Mouse (Mus musculus) olfactory bulb, adult 2 months (tissue): Measurements from ENCODE around the gene Lhfpl5.

ENCODE experiments used
- CTCF ChIP-seq: fragments of 200-500 bp; IDR thresholded peaks from 2 replicates; pipeline ENCODE4 v1.5.1; 2012; ENCODE audit warnings: low read depth, mild to moderate bottlenecking, low read length, moderate library complexity; ENCODE audit not compliant: insufficient read depth
- POLR2A ChIP-seq: fragments of 200-500 bp; IDR thresholded peaks from 2 replicates; pipeline ENCODE4 v1.6.1; 2012; ENCODE audit warnings: mild to moderate bottlenecking, low read depth, low read length, moderate library complexity; ENCODE audit not compliant: insufficient read depth

DNA sequence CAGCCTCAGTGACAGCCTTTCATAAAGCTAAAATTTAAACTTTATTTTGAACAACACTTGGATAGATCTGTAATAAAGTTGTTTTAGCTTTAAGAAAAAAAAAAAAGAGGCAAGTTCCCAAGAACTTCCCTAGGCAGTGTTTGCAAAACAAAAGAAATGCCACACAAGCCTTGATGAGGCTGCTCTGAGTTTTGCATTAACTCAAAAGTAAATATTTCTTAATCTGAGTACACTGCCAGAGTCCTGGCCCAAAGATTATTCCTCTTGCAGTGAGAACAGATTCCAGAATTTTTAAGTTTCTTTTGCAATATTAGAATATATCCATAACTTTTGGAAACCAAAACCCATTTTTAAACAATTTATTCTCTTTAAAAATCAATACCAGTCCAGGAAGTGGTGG lies 10.3 kb upstream of the Lhfpl5 start:
- TF ChIP-seq POLR2A (no peak), CTCF (no peak)
